Mouse (Mus musculus): Measurements from ENCODE around the gene Atxn1.
A peak's percentile ranks its signal among the peaks of the same experiment; 100 is the strongest.

Gene Atxn1

GRCm38 (mm10) chr13:45620281-45620680 is 344.5 kb downstream of the Atxn1 start:
- DNase-seq = no peak

- peak; percentile 64 for DNase-seq
These were observed 346.8 kb downstream of the Atxn1 start for GRCm38 (mm10) chr13:45617988-45618387.

GRCm38 (mm10) chr13:45614762-45615161 is 350.0 kb downstream of the Atxn1 start:
- no peak for DNase-seq

GRCm38 (mm10) chr13:45613346-45613745 is 351.5 kb downstream of the Atxn1 start:
- no peak for DNase-seq

GRCm38 (mm10) chr13:45611554-45611953 is 353.3 kb downstream of the Atxn1 start:
- no peak for DNase-seq

- no peak for DNase-seq
These were observed 355.3 kb downstream of the Atxn1 start for GRCm38 (mm10) chr13:45609461-45609860.

- no peak for DNase-seq
These were observed 356.2 kb downstream of the Atxn1 start for GRCm38 (mm10) chr13:45608593-45608992.

- DNase-seq = no peak
These were observed 356.9 kb downstream of the Atxn1 start for GRCm38 (mm10) chr13:45607946-45608345.

- no peak for DNase-seq
These were observed 361.2 kb downstream of the Atxn1 start for GRCm38 (mm10) chr13:45603636-45604035.

- no peak for DNase-seq
These were observed 364.4 kb downstream of the Atxn1 start for GRCm38 (mm10) chr13:45600443-45600842.

- DNase-seq = no peak
These were observed 365.0 kb downstream of the Atxn1 start for GRCm38 (mm10) chr13:45599831-45600230.

- DNase-seq = no peak
These were observed 369.4 kb downstream of the Atxn1 start for GRCm38 (mm10) chr13:45595416-45595815.

GRCm38 (mm10) chr13:45593914-45594313 is 370.9 kb downstream of the Atxn1 start:
- no peak for DNase-seq

GRCm38 (mm10) chr13:45590898-45591297 is 373.9 kb downstream of the Atxn1 start:
- no peak for DNase-seq

GRCm38 (mm10) chr13:45583061-45583460 is 381.7 kb downstream of the Atxn1 start:
- DNase-seq = peak; percentile 55

GRCm38 (mm10) chr13:45582294-45582693 is 382.5 kb downstream of the Atxn1 start:
- peak; percentile 81 for DNase-seq

GRCm38 (mm10) chr13:45579751-45580150 is 385.1 kb downstream of the Atxn1 start:
- no peak for DNase-seq

GRCm38 (mm10) chr13:45577784-45578183 is 387.0 kb downstream of the Atxn1 start:
- DNase-seq = peak; percentile 94

GRCm38 (mm10) chr13:45577366-45577765 is 387.4 kb downstream of the Atxn1 start:
- peak; percentile 83 for DNase-seq

- peak; percentile 99 for DNase-seq
These were observed 388.6 kb downstream of the Atxn1 start for GRCm38 (mm10) chr13:45576185-45576584.

GRCm38 (mm10) chr13:45572768-45573167 is 392.0 kb downstream of the Atxn1 start:
- DNase-seq = no peak

- peak; percentile 95 for DNase-seq
These were observed 393.0 kb downstream of the Atxn1 start for GRCm38 (mm10) chr13:45571795-45572262.

- peak; percentile 90 for DNase-seq
These were observed 394.9 kb downstream of the Atxn1 start for GRCm38 (mm10) chr13:45569932-45570331.

GRCm38 (mm10) chr13:45564946-45565345 is 399.9 kb downstream of the Atxn1 start:
- peak; percentile 78 for DNase-seq

- DNase-seq = peak; percentile 80
These were observed 402.8 kb downstream of the Atxn1 start for GRCm38 (mm10) chr13:45562011-45562410.

GRCm38 (mm10) chr13:45560543-45560942 is 404.3 kb downstream of the Atxn1 start:
- no peak for DNase-seq
